Mouse (Mus musculus) right cerebral cortex, postnatal 10 days (tissue): ENCODE measurements at regions not wholly inside any gene's neighbourhood (a gene's known extent, or its start where the extent isn't known, plus 50 kb on each side); places are given as distances from the start of the nearest gene placed in this dataset.
"Not testable (repeated sequence)": the region's sequence is repeated elsewhere in the genome, so short reads cannot be mapped to it uniquely, and the experiment has no call there.

Experiments used
- DNase-seq, 2 experiments: peaks; one replicate each; pipeline ENCODE4 v3.0.0; 2021; ENCODE audit warnings: low spot score in 2 of 2

- DNase-seq, result no peak
These were observed 583.8 kb upstream of the Brinp3 start for GRCm38 (mm10) chr1:145910637-145911369.

- DNase-seq, result no peak
These were observed 558.8 kb upstream of the Brinp3 start for GRCm38 (mm10) chr1:145935798-145936197.

- DNase-seq, result not testable (repeated sequence)
These were observed 536.8 kb upstream of the Brinp3 start for GRCm38 (mm10) chr1:145957762-145958161.

- DNase-seq, result no peak
These were observed 532.3 kb upstream of the Brinp3 start for GRCm38 (mm10) chr1:145962303-145962702.

GRCm38 (mm10) chr1:145968026-145968425, 526.5 kb upstream of the Brinp3 start:
- DNase-seq, result no peak

GRCm38 (mm10) chr1:145972416-145972815, 522.1 kb upstream of the Brinp3 start:
- no peak for DNase-seq

- no peak for DNase-seq
These were observed 492.6 kb upstream of the Brinp3 start for GRCm38 (mm10) chr1:146002010-146002409.

- DNase-seq, result no peak
These were observed 479.5 kb upstream of the Brinp3 start for GRCm38 (mm10) chr1:146015075-146015474.

- DNase-seq, result no peak
These were observed 467.9 kb upstream of the Brinp3 start for GRCm38 (mm10) chr1:146026660-146027059.

- peak in 1 of 2 experiments; percentile 20 for DNase-seq
These were observed 466.9 kb upstream of the Brinp3 start for GRCm38 (mm10) chr1:146027650-146028049.

- not testable (repeated sequence) for DNase-seq
These were observed 462.2 kb upstream of the Brinp3 start for GRCm38 (mm10) chr1:146032396-146032795.

GRCm38 (mm10) chr1:146032926-146033325, 461.6 kb upstream of the Brinp3 start:
- DNase-seq, result not testable (repeated sequence)

GRCm38 (mm10) chr1:146052504-146052903, 442.1 kb upstream of the Brinp3 start:
- DNase-seq, result no peak
